Mouse (Mus musculus) T-helper 2 cell (primary cell): ENCODE results near the gene Zfp335.

Experiments used
- in situ Hi-C: fragments of 300-600 bp; cut with MboI, MseI; formaldehyde crosslinking; loops from one replicate; pipeline ENCODE4 v1.15.1; 2025; ENCODE audit warnings: high pct_unique_total_duplicates

Gene Zfp335

GRCm38 (mm10) chr2:164924100-164924857, 12.7 kb upstream of the Zfp335 start:
- in situ Hi-C loops = no loop called here

GRCm38 (mm10) chr2:164923291-164923690, 11.7 kb upstream of the Zfp335 start:
- in situ Hi-C loops = no loop called here

DNA sequence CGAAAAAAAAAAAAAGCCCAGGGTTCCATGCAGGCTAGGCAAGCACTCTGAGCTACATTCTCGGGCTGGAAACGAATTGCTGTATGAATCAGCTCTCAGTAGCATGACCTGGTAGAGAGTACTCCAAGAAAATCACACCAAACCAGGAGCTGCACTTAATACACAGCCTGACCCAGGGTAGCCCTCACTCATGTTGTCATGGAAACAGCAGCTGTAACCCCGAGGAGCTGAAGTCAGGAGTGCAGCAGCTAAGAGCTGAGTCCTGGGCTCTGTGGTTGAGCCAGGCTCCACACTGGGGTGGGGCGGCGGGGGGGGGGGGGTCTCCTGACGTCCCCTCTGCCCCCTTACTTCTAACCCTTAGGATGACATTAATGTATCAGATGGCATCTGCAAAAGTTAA, 10.4 kb upstream of the Zfp335 start:
- in situ Hi-C loops = no loop called here

DNA sequence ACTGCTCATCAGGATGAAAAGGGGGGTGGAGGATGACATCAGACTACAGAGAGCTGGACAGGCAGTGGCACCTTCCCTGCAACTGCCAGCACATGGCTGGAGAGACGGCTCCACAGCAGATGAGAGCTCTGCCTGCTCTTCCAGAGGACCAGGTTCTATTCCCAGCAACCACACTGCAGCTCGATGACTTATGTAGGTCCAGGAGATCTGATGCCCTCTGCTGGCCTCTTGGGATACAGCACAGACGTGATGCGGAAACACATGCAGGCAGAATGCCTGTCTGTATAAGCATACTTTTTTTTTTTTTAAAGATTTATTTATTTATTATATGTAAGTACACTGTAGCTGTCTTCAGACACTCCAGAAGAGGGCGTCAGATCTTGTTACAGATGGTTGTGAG, 6.8 kb upstream of the Zfp335 start:
- in situ Hi-C loops = no loop called here

- in situ Hi-C loops = no loop called here
These were observed 5.8 kb upstream of the Zfp335 start for GRCm38 (mm10) chr2:164917371-164917770.

GRCm38 (mm10) chr2:164916820-164917219, 5.3 kb upstream of the Zfp335 start:
- in situ Hi-C loops = no loop called here

DNA sequence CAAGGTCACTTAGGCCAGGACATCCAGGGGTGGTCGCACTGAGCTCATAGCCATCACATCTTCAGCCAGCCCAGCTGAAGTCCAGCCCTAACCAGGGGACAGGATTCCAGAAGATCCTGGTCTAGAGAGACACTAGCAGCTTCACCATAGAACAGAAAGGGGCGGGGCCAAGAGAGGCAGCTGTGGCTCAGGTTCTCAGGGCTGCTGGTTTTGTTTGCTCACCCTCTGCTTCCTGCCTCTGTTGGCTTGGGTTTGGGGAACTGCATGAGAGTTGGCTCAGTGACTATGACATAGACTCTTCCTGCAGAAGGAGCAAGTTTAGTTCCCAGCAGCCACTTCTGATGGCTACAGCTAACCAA, 1.9 kb upstream of the Zfp335 start:
- in situ Hi-C loops = loop anchor here (5.0 kb wide), 1 partner anchor 36 kb away; the partner anchor contains the start of gene Pcif1

GRCm38 (mm10) chr2:164912749-164913427, 1.3 kb upstream of the Zfp335 start:
- in situ Hi-C loops = loop anchor here (5.0 kb wide), 1 partner anchor 36 kb away; the partner anchor contains the start of gene Pcif1

DNA sequence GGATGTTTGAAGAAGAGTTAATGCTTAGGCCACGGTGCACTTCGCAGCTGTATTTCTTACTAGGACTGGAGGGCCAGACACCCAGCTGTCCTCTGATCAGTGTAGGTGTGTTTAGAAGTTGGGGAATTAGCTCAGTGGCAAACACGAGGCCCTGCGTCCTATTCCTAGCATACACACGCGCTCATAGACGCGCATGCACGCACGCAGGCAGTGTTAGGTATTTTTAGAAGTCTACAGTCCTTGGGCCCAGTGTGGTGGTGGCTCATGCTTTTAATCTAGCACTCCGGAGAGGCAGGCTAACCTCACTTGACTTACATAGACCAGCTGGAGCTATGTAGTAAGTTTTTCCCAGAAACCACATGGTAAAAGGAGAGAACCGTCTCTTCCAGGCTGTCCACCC, 594 bp upstream of the Zfp335 start:
- in situ Hi-C loops = loop anchor here (5.0 kb wide), 1 partner anchor 35 kb away; the partner anchor contains the start of gene Pcif1

GRCm38 (mm10) chr2:164910360-164911061, 1.0 kb downstream of the Zfp335 start:
- in situ Hi-C loops = loop anchor here (5.0 kb wide), 1 partner anchor 33 kb away; the partner anchor contains the start of gene Pcif1

DNA sequence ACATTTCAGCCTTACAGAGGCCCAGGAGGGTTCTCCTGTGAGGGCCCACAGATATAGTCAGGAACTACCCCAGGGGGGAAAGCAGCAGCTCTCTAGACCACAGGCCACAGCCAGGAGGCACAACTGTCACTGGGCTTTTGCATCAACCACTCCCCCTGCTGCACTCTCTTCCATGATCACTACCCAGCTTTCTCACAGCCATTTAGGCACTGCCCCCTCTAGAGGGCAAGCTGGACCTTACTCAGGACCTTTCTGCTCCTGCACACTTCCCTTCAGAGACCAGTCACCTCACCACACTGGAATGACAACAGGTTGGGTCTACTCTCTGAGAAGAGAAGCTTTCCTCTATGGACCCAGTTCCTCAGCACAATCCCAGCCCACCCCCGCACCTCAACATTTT, 2.0 kb downstream of the Zfp335 start:
- in situ Hi-C loops = no loop called here

DNA sequence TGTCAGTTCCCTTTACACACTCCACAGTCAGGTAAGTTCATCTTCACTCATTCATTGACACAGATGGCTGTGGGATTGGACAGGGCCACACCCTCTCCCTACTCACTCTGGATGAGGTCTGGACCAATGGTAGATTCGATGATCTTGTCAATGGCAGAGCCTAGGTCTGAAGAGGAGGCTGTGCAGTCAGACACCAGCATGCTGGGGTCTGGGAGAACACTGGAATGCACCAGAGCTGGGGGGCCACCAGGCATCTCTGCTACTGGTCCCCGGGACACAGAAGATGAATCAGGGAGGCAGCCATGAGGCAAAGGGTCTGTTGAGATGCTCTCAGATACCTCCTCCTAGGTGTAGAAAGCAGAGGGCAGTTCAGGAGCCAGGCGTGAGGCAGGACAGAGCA, 2.5 kb downstream of the Zfp335 start:
- in situ Hi-C loops = no loop called here

GRCm38 (mm10) chr2:164908011-164908410, 3.5 kb downstream of the Zfp335 start:
- in situ Hi-C loops = no loop called here

DNA sequence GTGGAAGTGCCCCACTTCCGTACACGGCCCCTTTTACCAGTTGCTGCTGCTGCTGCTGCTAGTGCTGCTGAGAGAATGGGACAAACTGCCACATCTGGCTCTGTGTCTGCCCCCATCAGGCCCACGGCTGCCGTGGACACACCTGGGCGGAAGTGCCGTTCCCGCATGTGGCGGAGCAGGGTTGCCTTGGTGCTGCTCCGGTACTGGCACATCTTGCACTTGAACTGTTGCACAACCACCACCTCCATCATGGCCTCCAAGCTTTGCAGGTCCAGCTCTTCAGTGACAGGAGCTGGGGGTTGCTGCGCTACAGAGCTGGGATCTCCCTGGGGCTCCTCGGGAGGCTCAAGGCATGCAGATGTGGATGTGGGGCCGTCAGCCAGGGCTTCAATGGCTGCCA, 4.0 kb downstream of the Zfp335 start:
- in situ Hi-C loops = no loop called here

DNA sequence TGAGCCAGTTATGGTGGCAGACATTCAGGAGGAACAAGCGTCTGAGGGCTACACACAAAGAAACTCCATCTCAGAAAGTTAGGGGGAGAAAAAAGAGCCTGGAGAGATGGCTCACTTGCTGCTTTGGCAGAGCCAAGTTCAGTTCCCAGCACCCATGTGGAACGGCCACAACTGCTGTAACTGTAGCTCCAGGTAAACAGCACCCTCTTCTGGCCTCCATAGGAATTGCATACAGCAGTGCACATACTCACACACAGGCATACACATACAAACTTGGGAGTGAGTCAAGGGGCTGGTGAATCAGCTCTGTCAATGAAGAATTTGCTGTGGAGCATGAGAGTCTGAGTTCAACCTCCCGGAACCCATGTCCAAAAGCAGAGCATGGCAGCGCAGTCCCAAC, 5.5 kb downstream of the Zfp335 start:
- in situ Hi-C loops = no loop called here

- in situ Hi-C loops = no loop called here
These were observed 8.1 kb downstream of the Zfp335 start for GRCm38 (mm10) chr2:164903496-164903895.

DNA sequence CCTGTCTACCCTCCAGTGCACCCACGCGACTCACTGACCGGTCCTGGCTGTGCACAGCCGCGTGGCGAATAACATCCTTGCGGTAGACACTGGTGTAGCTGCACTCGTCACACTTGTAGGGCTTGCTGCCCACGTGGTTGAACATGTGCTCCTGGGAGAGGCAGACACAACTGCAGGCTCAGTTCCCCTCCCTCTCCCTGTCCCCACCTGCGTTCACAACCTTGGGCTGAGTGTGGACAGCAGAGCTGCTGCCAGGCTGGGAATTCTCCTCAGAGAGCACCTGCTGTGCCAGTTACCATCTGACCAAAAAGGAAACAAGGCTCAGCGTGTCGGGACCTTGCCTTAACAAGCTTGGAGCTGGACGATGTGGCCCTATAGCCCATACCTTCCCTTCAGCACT, 10.2 kb downstream of the Zfp335 start:
- in situ Hi-C loops = no loop called here

DNA sequence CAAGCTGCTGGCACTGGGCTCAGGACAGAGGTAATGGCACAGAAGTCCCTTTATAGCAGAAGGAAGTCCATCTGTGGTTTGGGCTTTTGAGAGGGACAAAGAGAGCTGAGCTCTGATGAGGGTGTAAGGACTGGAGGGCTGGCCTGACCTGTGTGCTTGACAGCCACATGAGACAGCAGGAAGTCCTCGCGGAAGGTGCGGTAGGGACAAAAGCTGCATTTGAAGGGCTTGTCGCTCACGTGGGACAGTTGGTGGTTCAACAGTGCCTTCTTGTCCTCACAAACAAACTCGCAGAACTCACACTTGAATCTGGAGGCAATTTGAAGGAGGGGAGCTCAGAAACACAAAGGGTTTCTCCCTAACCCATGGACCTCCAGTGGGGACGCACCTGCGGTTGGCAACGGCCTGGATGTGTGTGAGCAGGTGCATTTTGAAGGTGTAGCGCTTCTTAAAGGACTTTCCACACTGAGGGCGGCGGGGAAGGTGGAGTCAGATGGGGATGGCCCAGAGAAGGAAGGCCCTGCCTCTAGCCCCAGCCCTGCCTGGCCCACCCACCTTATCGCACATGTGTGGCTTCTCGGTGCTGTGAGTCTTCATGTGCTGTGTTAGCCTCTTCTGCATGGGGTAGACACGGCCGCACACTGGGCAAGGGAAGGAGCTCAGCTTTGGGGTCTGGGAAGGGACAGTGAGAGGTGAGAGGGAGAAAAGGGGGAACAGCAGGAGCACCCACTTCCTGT, 11.7 kb downstream of the Zfp335 start:
- in situ Hi-C loops = no loop called here

DNA sequence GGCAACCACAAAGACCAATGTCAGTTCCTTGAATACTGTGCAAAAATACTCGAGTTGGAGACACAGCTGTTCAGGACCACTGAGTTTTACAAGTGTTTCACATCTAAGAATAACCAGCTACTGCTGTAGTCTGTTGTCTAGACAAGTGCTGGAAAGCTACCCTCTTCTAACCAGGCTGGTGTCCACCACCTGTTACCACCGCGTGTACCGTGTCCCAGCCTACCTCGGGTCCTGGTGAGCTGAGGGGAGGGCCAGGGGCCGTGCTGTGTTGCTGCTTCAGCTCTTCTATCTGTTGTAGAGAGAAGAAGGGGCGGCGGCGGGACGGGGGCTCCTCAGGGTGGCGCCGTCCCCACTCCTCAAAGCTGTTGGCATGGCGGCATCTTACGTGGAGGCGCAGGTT, 12.5 kb downstream of the Zfp335 start:
- in situ Hi-C loops = no loop called here

- in situ Hi-C loops = no loop called here
These were observed 13.5 kb downstream of the Zfp335 start for GRCm38 (mm10) chr2:164898008-164898407.

DNA sequence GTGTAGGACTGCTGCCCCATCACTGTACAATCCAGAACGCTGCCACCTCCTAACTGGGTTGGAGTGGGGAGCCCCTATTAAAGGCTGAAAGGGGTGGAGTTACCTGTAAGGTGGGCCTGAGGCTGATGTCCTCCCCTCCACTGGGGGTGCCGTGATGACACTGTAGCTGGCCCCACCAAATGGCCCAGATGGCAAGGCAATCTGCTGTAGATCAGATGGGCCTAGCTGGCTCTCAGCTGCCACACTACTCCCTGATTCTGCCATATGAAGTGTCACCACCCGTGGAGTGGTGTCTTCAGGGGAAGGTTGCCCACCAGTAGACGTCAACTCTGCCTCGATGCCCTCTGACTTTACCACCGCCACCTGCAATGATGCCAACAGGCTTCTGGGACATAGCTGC, 15.7 kb downstream of the Zfp335 start:
- in situ Hi-C loops = no loop called here

DNA sequence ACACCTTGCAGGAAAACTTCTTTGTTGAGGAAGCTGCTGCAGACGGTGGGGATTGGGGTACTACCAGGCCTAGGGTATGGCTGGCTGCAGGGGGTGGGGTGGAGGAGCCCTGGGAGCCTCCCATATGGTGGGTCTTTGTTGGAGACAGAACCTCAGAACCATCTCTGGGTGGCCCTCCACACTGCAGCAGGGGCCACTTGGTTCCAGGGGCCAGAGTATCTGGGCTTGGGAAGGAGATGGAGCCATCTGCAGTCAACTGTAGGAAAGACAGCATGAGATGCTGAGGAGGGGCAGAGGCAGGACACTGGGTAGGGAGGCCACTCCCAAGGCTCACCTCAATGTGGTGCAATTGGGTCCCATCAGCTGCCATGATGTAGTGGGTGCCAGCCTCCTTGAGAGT, 16.9 kb downstream of the Zfp335 start:
- in situ Hi-C loops = no loop called here
